Mouse (Mus musculus) CH12.LX (cell line): ENCODE measurements at regions not wholly inside any gene's neighbourhood (a gene's known extent, or its start where the extent isn't known, plus 50 kb on each side); places are given as distances from the start of the nearest gene placed in this dataset.

Experiments
- CTCF ChIP-seq, 2 experiments: IDR thresholded peaks in 1 of 2; conservative IDR thresholded peaks in 1 of 2; 2 replicates each; pipeline ENCODE4 v1.5.1; 2011 to 2012; ENCODE audit warnings: low read depth in 2 of 2, low read length in 2 of 2, improper control_type of control experiment in 1 of 2, inconsistent platforms in 1 of 2, mild to moderate bottlenecking in 1 of 2, moderate library complexity in 1 of 2
- E2F4 ChIP-seq: IDR thresholded peaks from 2 replicates; pipeline ENCODE4 v1.6.1; 2011; ENCODE audit warnings: low read depth, low read length, improper control_type of control experiment; ENCODE audit not compliant: insufficient replicate concordance
- GABPA ChIP-seq: IDR thresholded peaks from 2 replicates; pipeline ENCODE4 v1.6.1; 2012; ENCODE audit warnings: low read depth, low read length, improper control_type of control experiment, inconsistent platforms; ENCODE audit not compliant: insufficient replicate concordance
- NRF1 ChIP-seq: IDR thresholded peaks from 2 replicates; pipeline ENCODE4 v1.6.1; 2014; ENCODE audit warnings: low read depth, mild to moderate bottlenecking, inconsistent platforms, low read length, improper control_type of control experiment, moderate library complexity
- POLR2A ChIP-seq: IDR thresholded peaks from 2 replicates; pipeline ENCODE4 v1.6.1; 2011; ENCODE audit warnings: low read depth, mild to moderate bottlenecking, improper control_type of control experiment, low read length
- TCF12 ChIP-seq: IDR thresholded peaks from 2 replicates; pipeline ENCODE4 v1.6.1; 2014; ENCODE audit warnings: low read depth, mild to moderate bottlenecking, inconsistent platforms, low read length, improper control_type of control experiment
- UBTF ChIP-seq: IDR thresholded peaks from 2 replicates; pipeline ENCODE4 v1.6.1; 2012; ENCODE audit warnings: low read depth, mild to moderate bottlenecking, inconsistent platforms, low read length, improper control_type of control experiment, moderate library complexity
- USF1 ChIP-seq: IDR thresholded peaks from 2 replicates; pipeline ENCODE4 v1.6.1; 2014; ENCODE audit warnings: low read depth, mild to moderate bottlenecking, inconsistent platforms, low read length, improper control_type of control experiment
- ZMIZ1 ChIP-seq: IDR thresholded peaks from 2 replicates; pipeline ENCODE4 v1.6.1; 2012; ENCODE audit warnings: low read depth, mild to moderate bottlenecking, inconsistent platforms, low read length, improper control_type of control experiment
- ZNF384 ChIP-seq: IDR thresholded peaks from 2 replicates; pipeline ENCODE4 v1.6.1; 2012; ENCODE audit warnings: low read depth, low read length, improper control_type of control experiment, inconsistent platforms

- TF ChIP-seq CTCF (conservative IDR thresholded peaks at IDR 0.05 in 1 of 2, IDR thresholded peaks at IDR 0.05 in 1 of 2; ENCODE audit: low read depth in 2 of 2, low read length in 2 of 2) (no peak), TCF12 (no peak), ZNF384 (no peak), USF1 (no peak), GABPA (no peak), POLR2A (no peak), E2F4 (no peak), ZMIZ1 (no peak), NRF1 (no peak), UBTF (no peak)
These were observed 860.5 kb upstream of the Foxg1 start for GRCm38 (mm10) chr12:48521996-48522395.
